Mouse (Mus musculus): ENCODE measurements at regions not wholly inside any gene's neighbourhood (a gene's known extent, or its start where the extent isn't known, plus 50 kb on each side); places are given as distances from the start of the nearest gene placed in this dataset.
A peak's percentile ranks its signal among the peaks of the same experiment; 100 is the strongest.

GRCm38 (mm10) chr2:116807207-116807606, 71.3 kb upstream of the Tmco5 start:
- 81% methylated on average over 3 of the region's 3 CpGs for WGBS

GRCm38 (mm10) chr2:116807636-116808035, 70.9 kb upstream of the Tmco5 start:
- no peak overlapping the region for H3K9ac ChIP-seq (replicated peaks; ENCODE audit: low read depth)
- no peaks in the 10 kb centered on the region for H3K36me3 ChIP-seq (ENCODE audit: insufficient read depth, low read length)
- H3K4me2 ChIP-seq (replicated peaks; ENCODE audit: low read depth, low read length) = no peak overlapping the region
- TF ChIP-seq EP300 (IDR thresholded peaks at IDR 0.05) = no peak
- TF ChIP-seq CTCF (IDR thresholded peaks at IDR 0.05) = no peak
- H3K4me1 ChIP-seq (ENCODE audit: insufficient read depth, low read depth, low read length) = no peaks in the 10 kb centered on the region
- WGBS = 88% methylated on average over 7 of the region's 7 CpGs
- H3K27me3 ChIP-seq (replicated peaks; ENCODE audit: insufficient read depth, low read length) = no peaks in the 10 kb centered on the region
- no peak overlapping the region for H3K27ac ChIP-seq (ENCODE audit: low read length)
- no peak overlapping the region for H3K4me3 ChIP-seq (ENCODE audit: low read depth, low read length)
- no peak for ATAC-seq
- H3K9me3 ChIP-seq (ENCODE audit: low read length) = no peaks in the 10 kb centered on the region
- DNase-seq (ENCODE audit: low spot score) = no peak

More at GRCm38 (mm10) chr2:116807207-116807606, 71.3 kb upstream of the Tmco5 start:
- no peak for TF ChIP-seq CTCF (IDR thresholded peaks at IDR 0.05)
- no peak for TF ChIP-seq EP300 (IDR thresholded peaks at IDR 0.05)
- Histone ChIP-seq H3K9ac (replicated peaks; ENCODE audit: low read depth) (no peak overlapping the region), H3K4me2 (replicated peaks; ENCODE audit: low read depth, low read length) (no peak overlapping the region), H3K27ac (ENCODE audit: low read length) (no peak overlapping the region), H3K27me3 (replicated peaks; ENCODE audit: insufficient read depth, low read length) (no peaks in the 10 kb centered on the region), H3K9me3 (ENCODE audit: low read length) (no peaks in the 10 kb centered on the region), H3K4me1 (ENCODE audit: insufficient read depth, low read depth, low read length) (no peaks in the 10 kb centered on the region), H3K36me3 (ENCODE audit: insufficient read depth, low read length) (no peaks in the 10 kb centered on the region), H3K4me3 (ENCODE audit: low read depth, low read length) (no peak overlapping the region)
- DNase-seq (ENCODE audit: low spot score) (no peak), ATAC-seq (no peak)

- H3K9me3 ChIP-seq (ENCODE audit: low read length) = no peaks in the 10 kb centered on the region
- TF ChIP-seq CTCF (IDR thresholded peaks at IDR 0.05) (no peak), EP300 (IDR thresholded peaks at IDR 0.05) (no peak)
- ATAC-seq (no peak), DNase-seq (ENCODE audit: low spot score) (no peak)
- no peaks in the 10 kb centered on the region for H3K4me1 ChIP-seq (ENCODE audit: insufficient read depth, low read depth, low read length)
- H3K9ac ChIP-seq (replicated peaks; ENCODE audit: low read depth) = no peak overlapping the region
- no peaks in the 10 kb centered on the region for H3K27me3 ChIP-seq (replicated peaks; ENCODE audit: insufficient read depth, low read length)
- no peaks in the 10 kb centered on the region for H3K36me3 ChIP-seq (ENCODE audit: insufficient read depth, low read length)
- H3K4me3 ChIP-seq (ENCODE audit: low read depth, low read length) = no peak overlapping the region
- no peak overlapping the region for H3K27ac ChIP-seq (ENCODE audit: low read length)
- WGBS = 85% methylated on average over 6 of the region's 6 CpGs
- H3K4me2 ChIP-seq (replicated peaks; ENCODE audit: low read depth, low read length) = no peak overlapping the region
These were observed 70.4 kb upstream of the Tmco5 start for GRCm38 (mm10) chr2:116808113-116808512.

- no peaks in the 10 kb centered on the region for H3K4me1 ChIP-seq (ENCODE audit: insufficient read depth, low read depth, low read length)
- no peaks in the 10 kb centered on the region for H3K27me3 ChIP-seq (replicated peaks; ENCODE audit: insufficient read depth, low read length)
- H3K4me2 ChIP-seq (replicated peaks; ENCODE audit: low read depth, low read length) = no peak overlapping the region
- DNase-seq (ENCODE audit: low spot score) (no peak), ATAC-seq (no peak)
- TF ChIP-seq EP300 (IDR thresholded peaks at IDR 0.05) (no peak), CTCF (IDR thresholded peaks at IDR 0.05) (no peak)
- 83% methylated on average over 8 of the region's 8 CpGs for WGBS
- no peak overlapping the region for H3K9ac ChIP-seq (replicated peaks; ENCODE audit: low read depth)
- H3K36me3 ChIP-seq (ENCODE audit: insufficient read depth, low read length) = no peaks in the 10 kb centered on the region
- H3K27ac ChIP-seq (ENCODE audit: low read length) = no peak overlapping the region
- no peak overlapping the region for H3K4me3 ChIP-seq (ENCODE audit: low read depth, low read length)
- H3K9me3 ChIP-seq (ENCODE audit: low read length) = no peaks in the 10 kb centered on the region
These were observed 69.9 kb upstream of the Tmco5 start for GRCm38 (mm10) chr2:116808554-116808953.

- Histone ChIP-seq H3K9ac (replicated peaks; ENCODE audit: low read depth) (no peak overlapping the region), H3K27me3 (replicated peaks; ENCODE audit: insufficient read depth, low read length) (no peaks in the 10 kb centered on the region), H3K9me3 (ENCODE audit: low read length) (no peaks in the 10 kb centered on the region), H3K4me2 (replicated peaks; ENCODE audit: low read depth, low read length) (no peak overlapping the region), H3K4me1 (ENCODE audit: insufficient read depth, low read depth, low read length) (no peaks in the 10 kb centered on the region), H3K36me3 (ENCODE audit: insufficient read depth, low read length) (no peaks in the 10 kb centered on the region), H3K4me3 (ENCODE audit: low read depth, low read length) (no peak overlapping the region), H3K27ac (ENCODE audit: low read length) (no peak overlapping the region)
- ATAC-seq (no peak), DNase-seq (ENCODE audit: low spot score) (no peak)
- no peak for TF ChIP-seq EP300 (IDR thresholded peaks at IDR 0.05)
- TF ChIP-seq CTCF (IDR thresholded peaks at IDR 0.05) = no peak
- 93% methylated on average over 16 of the region's 16 CpGs for WGBS
These were observed 68.4 kb upstream of the Tmco5 start for GRCm38 (mm10) chr2:116810116-116810515.

- 26% methylated on average over 13 of the region's 13 CpGs for WGBS
- Histone ChIP-seq H3K4me1 (ENCODE audit: insufficient read depth, low read depth, low read length) (no peaks in the 10 kb centered on the region), H3K27ac (ENCODE audit: low read length) (no peak overlapping the region), H3K36me3 (ENCODE audit: insufficient read depth, low read length) (no peaks in the 10 kb centered on the region), H3K9me3 (ENCODE audit: low read length) (no peaks in the 10 kb centered on the region), H3K9ac (replicated peaks; ENCODE audit: low read depth) (no peak overlapping the region), H3K4me3 (ENCODE audit: low read depth, low read length) (no peak overlapping the region), H3K27me3 (replicated peaks; ENCODE audit: insufficient read depth, low read length) (no peaks in the 10 kb centered on the region), H3K4me2 (replicated peaks; ENCODE audit: low read depth, low read length) (no peak overlapping the region)
- no peak for ATAC-seq
- TF ChIP-seq CTCF (IDR thresholded peaks at IDR 0.05) (no peak), EP300 (IDR thresholded peaks at IDR 0.05) (no peak)
- peak; percentile 27 for DNase-seq (ENCODE audit: low spot score)
These were observed 65.5 kb upstream of the Tmco5 start for GRCm38 (mm10) chr2:116812869-116813558.

GRCm38 (mm10) chr2:116813559-116813895, 65.0 kb upstream of the Tmco5 start:
- H3K27me3 ChIP-seq (replicated peaks; ENCODE audit: insufficient read depth, low read length) = no peaks in the 10 kb centered on the region
- no peak overlapping the region for H3K9ac ChIP-seq (replicated peaks; ENCODE audit: low read depth)
- no peak for ATAC-seq
- no peak overlapping the region for H3K4me2 ChIP-seq (replicated peaks; ENCODE audit: low read depth, low read length)
- no peak overlapping the region for H3K27ac ChIP-seq (ENCODE audit: low read length)
- WGBS = 24% methylated on average over 5 of the region's 5 CpGs
- no peaks in the 10 kb centered on the region for H3K9me3 ChIP-seq (ENCODE audit: low read length)
- H3K4me3 ChIP-seq (ENCODE audit: low read depth, low read length) = no peak overlapping the region
- DNase-seq (ENCODE audit: low spot score) = no peak
- H3K36me3 ChIP-seq (ENCODE audit: insufficient read depth, low read length) = no peaks in the 10 kb centered on the region
- no peak for TF ChIP-seq CTCF (IDR thresholded peaks at IDR 0.05)
- TF ChIP-seq EP300 (IDR thresholded peaks at IDR 0.05) = no peak
- H3K4me1 ChIP-seq (ENCODE audit: insufficient read depth, low read depth, low read length) = no peaks in the 10 kb centered on the region
